Mouse (Mus musculus): ENCODE data around the gene Xcl1. TPM values are rescaled to one million over a fixed set of nuclear protein-coding genes. Genes with fewer than 3 reads are reported as not detected.

Xcl1 gene
- polyA plus RNA-seq, 1 experiment from 2014 or later, result 0.46 TPM

DNA sequence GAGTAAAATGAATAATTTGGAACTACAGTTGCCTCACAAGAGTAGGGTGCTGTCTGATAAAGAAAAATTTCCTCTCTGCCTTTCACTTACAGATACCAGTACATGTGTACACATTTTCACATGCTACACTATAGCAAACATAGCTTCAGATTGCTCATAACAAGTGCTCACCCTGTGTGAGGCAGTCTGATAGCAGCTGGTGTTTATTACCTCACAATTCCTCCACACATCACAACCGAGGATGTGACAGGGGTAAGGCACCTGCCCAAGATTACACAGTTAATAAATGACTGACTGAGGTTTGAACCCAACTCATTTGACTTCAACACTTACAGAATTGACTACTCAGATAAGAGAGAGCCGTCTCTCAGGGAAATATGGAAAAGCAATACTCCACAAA lies 25.3 kb upstream of the Xcl1 start:
- Histone ChIP-seq H3K9me3 (ENCODE audit: control insufficient read depth, low read length) (no peaks in the 10 kb centered on the region), H3K9ac (ENCODE audit: low read depth, low read length) (no peak overlapping the region), H3K27ac (ENCODE audit: low read length) (no peak overlapping the region), H3K4me2 (ENCODE audit: low read depth, low read length) (no peak overlapping the region), H3K36me3 (ENCODE audit: control insufficient read depth, insufficient read depth, low read length) (no peaks in the 10 kb centered on the region), H3K4me3 (ENCODE audit: low read length) (no peak overlapping the region), H3K27me3 (replicated peaks; ENCODE audit: control insufficient read depth, insufficient read depth, low read length) (no peaks in the 10 kb centered on the region), H3K4me1 (ENCODE audit: control insufficient read depth, insufficient read depth, low read length) (peaks cover 8% of the 10 kb centered on the region)
- WGBS, result 25% methylated on average over 2 of the region's 2 CpGs
- ATAC-seq, result peak; percentile 89

DNA sequence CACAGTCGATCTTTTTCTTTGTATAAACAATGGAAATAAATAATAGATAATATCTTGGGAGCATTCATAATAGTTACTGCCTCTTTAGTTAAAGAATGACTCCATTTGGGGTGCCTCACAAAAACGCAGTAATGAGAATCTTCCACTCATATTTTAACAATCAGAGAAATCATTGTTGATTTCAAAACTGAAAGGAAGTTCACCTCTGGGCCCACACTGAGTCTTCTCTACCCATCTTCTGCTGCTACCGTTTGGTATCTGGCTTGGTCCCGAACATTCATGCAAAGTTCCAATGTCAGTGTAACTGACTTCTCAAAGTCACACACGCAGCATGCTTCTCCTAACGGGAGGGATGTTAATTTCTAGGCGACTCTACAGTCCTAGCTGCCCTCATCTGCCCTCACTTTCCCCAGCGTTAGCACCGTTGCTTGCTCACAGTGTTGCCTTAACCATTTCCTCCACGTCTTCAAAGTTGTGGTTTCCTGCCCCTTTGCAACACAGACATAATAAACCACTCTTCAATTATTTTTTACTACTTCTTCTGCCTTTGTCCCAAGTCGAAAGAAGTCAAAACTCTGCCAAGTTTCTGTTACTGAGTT lies 24.6 kb upstream of the Xcl1 start:
- H3K4me2 ChIP-seq (ENCODE audit: low read depth, low read length), result no peak overlapping the region
- H3K27ac ChIP-seq (ENCODE audit: low read length), result peak overlapping the region; percentile 24; the same call in 1 of the 2 replicates
- H3K4me1 ChIP-seq (ENCODE audit: control insufficient read depth, insufficient read depth, low read length), result peaks cover 8% of the 10 kb centered on the region
- H3K36me3 ChIP-seq (ENCODE audit: control insufficient read depth, insufficient read depth, low read length), result no peaks in the 10 kb centered on the region
- no peak for ATAC-seq
- H3K9me3 ChIP-seq (ENCODE audit: control insufficient read depth, low read length), result no peaks in the 10 kb centered on the region
- H3K9ac ChIP-seq (ENCODE audit: low read depth, low read length), result no peak overlapping the region
- H3K27me3 ChIP-seq (replicated peaks; ENCODE audit: control insufficient read depth, insufficient read depth, low read length), result no peaks in the 10 kb centered on the region
- WGBS, result 48% methylated on average over 11 of the region's 11 CpGs
- no peak overlapping the region for H3K4me3 ChIP-seq (ENCODE audit: low read length)

DNA sequence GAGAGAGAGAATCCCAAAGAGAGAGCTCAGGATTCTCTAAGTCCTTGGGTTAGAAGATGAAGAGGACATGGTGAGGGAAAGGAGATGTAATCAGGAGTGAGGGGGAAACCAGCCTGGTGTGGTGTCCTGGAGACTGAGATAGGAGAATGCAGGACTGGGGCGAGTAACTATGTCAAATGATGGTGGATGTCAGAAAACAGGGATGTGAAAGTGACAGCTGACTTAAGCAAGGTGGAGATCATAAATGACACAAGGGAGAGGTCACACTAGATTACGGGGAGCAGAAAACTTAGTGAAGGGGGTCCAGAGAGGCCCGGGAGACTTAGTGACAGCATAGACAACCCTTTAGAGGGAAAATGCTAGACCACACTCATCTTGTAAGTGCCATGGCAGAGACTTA lies 23.8 kb upstream of the Xcl1 start:
- Histone ChIP-seq H3K9me3 (ENCODE audit: control insufficient read depth, low read length) (no peaks in the 10 kb centered on the region), H3K36me3 (ENCODE audit: control insufficient read depth, insufficient read depth, low read length) (no peaks in the 10 kb centered on the region), H3K27me3 (replicated peaks; ENCODE audit: control insufficient read depth, insufficient read depth, low read length) (no peaks in the 10 kb centered on the region), H3K4me2 (ENCODE audit: low read depth, low read length) (no peak overlapping the region), H3K9ac (ENCODE audit: low read depth, low read length) (no peak overlapping the region), H3K4me1 (ENCODE audit: control insufficient read depth, insufficient read depth, low read length) (peaks cover 8% of the 10 kb centered on the region), H3K4me3 (ENCODE audit: low read length) (no peak overlapping the region), H3K27ac (ENCODE audit: low read length) (no peak overlapping the region)
- 83% methylated on average over 3 of the region's 3 CpGs for WGBS
- no peak for ATAC-seq

DNA sequence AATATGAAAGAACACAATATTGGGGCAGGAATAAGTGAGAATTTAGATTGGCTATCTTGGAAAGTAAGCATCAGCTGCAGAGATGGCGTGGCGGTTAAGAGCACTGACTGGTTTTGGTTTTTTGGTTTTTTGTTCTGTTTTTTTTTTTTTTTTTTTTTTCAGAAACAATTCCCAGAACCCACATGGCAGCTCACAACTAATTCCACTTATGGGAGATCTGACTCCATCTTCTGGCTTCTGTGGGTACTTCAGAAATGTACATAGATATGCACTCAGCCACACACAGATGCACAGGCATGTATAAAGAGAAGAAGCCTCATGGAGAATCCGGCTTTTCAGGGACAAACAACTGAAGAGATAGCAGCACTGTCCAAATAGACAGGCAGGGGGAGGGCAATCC lies 22.6 kb upstream of the Xcl1 start:
- no peak for ATAC-seq

DNA sequence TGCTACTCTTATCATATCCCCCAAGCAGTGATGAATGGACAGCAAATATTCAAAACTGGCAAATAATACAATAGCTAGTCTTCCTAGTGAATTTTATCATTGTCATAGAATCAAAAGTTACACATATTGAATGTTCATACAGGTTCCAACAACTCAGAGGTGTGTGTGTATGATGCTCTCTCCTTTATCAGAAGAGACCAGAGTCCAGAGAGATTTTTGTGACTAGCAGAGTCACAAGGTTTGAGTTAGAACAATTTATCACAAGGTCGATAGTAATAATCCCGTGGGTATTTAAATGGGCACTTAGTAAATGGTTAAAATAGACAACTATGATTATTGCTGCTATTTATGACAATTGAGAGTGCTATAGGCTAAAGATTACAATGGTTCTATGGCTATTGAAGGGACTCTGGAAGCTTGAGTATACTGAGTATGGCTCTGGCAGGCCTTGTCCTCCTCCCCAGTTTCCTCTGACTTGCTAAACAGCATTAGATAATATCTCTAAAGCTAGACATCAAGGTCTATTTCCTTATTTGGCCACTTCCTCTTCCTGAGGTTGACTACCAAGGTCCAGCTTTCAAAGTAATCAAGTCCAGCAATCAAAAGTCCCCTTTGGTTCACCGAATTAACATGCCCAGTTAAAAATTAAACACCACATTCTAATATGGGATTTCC lies 21.5 kb upstream of the Xcl1 start:
- Histone ChIP-seq H3K4me1 (ENCODE audit: control insufficient read depth, insufficient read depth, low read length) (peaks cover 7% of the 10 kb centered on the region), H3K36me3 (ENCODE audit: control insufficient read depth, insufficient read depth, low read length) (no peaks in the 10 kb centered on the region), H3K4me3 (ENCODE audit: low read length) (no peak overlapping the region), H3K9me3 (ENCODE audit: control insufficient read depth, low read length) (no peaks in the 10 kb centered on the region), H3K27ac (ENCODE audit: low read length) (peak overlapping the region; percentile 66), H3K4me2 (ENCODE audit: low read depth, low read length) (no peak overlapping the region), H3K9ac (ENCODE audit: low read depth, low read length) (no peak overlapping the region), H3K27me3 (replicated peaks; ENCODE audit: control insufficient read depth, insufficient read depth, low read length) (no peaks in the 10 kb centered on the region)
- ATAC-seq, result peak; percentile 88
- WGBS, result 60% methylated on average over 3 of the region's 3 CpGs

More for the DNA sequence above, 22.6 kb upstream of the Xcl1 start:
- H3K4me1 ChIP-seq (ENCODE audit: control insufficient read depth, insufficient read depth, low read length), result peaks cover 8% of the 10 kb centered on the region
- no peak overlapping the region for H3K9ac ChIP-seq (ENCODE audit: low read depth, low read length)
- H3K27ac ChIP-seq (ENCODE audit: low read length), result no peak overlapping the region
- H3K9me3 ChIP-seq (ENCODE audit: control insufficient read depth, low read length), result no peaks in the 10 kb centered on the region
- WGBS, result 92% methylated on average over 3 of the region's 3 CpGs
- H3K4me3 ChIP-seq (ENCODE audit: low read length), result no peak overlapping the region
- H3K4me2 ChIP-seq (ENCODE audit: low read depth, low read length), result no peak overlapping the region
- no peaks in the 10 kb centered on the region for H3K27me3 ChIP-seq (replicated peaks; ENCODE audit: control insufficient read depth, insufficient read depth, low read length)
- H3K36me3 ChIP-seq (ENCODE audit: control insufficient read depth, insufficient read depth, low read length), result no peaks in the 10 kb centered on the region

DNA sequence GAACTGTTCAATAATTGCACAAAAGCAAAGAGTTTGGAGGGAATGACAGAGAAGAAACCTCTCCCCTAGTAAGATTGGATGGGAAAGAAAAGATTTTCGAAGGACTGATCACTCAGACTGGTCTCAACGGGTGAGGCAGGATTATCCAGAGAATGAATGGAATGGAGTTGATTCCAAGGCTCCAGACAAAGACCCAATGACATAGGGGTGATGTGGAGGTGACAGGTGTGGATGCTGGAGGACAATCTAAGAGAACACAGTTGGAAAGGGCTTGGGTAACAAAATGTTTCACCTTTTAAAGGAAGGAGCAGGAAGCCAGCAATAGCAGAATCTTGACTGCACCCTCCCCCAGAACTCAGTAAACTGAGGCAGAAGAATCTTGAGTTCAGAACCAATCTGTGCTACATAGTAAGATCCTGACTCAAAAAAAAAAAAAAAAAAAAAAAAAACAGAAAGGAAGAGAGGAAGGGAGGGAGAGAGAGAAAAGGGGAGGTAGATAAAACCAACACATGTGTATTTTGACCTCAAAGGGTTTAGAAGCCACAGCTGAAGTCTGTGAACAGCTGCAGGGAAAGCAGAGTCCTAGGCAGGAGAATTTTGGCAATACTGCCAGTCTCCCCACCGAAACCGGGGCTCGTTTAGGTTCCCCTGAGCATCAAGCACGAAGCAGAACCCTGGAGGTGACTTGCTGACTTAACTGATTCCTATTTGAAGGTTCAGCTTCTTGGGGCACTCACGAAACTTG lies 20.3 kb upstream of the Xcl1 start:
- no peaks in the 10 kb centered on the region for H3K36me3 ChIP-seq (ENCODE audit: control insufficient read depth, insufficient read depth, low read length)
- H3K9ac ChIP-seq (ENCODE audit: low read depth, low read length), result no peak overlapping the region
- H3K4me3 ChIP-seq (ENCODE audit: low read length), result no peak overlapping the region
- H3K4me1 ChIP-seq (ENCODE audit: control insufficient read depth, insufficient read depth, low read length), result peaks cover 5% of the 10 kb centered on the region
- H3K9me3 ChIP-seq (ENCODE audit: control insufficient read depth, low read length), result no peaks in the 10 kb centered on the region
- no peaks in the 10 kb centered on the region for H3K27me3 ChIP-seq (replicated peaks; ENCODE audit: control insufficient read depth, insufficient read depth, low read length)
- 75% methylated on average over 7 of the region's 7 CpGs for WGBS
- ATAC-seq, result no peak
- no peak overlapping the region for H3K4me2 ChIP-seq (ENCODE audit: low read depth, low read length)
- peak overlapping the region; percentile 31; the same call in 1 of the 2 replicates for H3K27ac ChIP-seq (ENCODE audit: low read length)

DNA sequence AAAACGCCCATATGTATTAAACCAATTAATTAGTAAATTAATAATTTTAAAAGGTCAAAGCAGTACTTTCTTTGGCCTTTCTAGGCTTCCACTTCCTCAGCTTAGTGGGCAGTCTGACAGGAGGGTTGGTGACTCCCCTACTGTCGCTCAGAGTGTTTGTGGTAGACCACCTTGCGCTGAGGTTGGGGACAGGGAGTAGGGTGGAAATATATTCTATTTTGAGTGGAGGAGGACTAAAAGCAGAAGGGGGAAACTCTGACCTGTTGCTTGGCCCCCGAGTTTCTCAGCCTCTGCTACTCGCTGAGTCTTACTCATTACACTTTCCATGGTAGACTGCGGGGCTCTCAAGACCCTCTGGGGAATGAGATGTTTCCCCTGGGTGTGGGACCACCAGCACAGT lies 18.2 kb upstream of the Xcl1 start:
- no peaks in the 10 kb centered on the region for H3K27me3 ChIP-seq (replicated peaks; ENCODE audit: control insufficient read depth, insufficient read depth, low read length)

DNA sequence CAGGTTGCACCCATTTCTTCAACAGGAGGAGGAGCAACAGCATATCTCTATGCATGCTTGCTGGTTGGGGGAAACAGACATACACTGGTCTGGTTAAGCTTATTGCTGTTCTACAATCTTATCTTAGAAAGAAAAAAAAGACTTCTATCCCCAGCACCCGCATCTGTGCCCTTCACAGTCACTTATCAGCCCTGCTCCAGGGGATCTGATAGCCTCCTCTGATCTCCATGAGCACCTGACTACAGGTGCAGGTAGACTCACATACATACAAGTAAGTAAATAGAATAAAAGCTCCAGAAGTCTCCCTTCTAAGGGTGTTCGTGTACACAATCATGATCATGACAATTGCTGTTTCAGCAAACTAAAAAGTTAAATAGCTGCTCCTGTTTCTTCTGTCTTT lies 733 bp upstream of the Xcl1 start:
- Histone ChIP-seq H3K4me2 (ENCODE audit: low read depth, low read length) (no peak overlapping the region), H3K4me1 (ENCODE audit: control insufficient read depth, insufficient read depth, low read length) (peaks cover 9% of the 10 kb centered on the region), H3K4me3 (ENCODE audit: low read length) (no peak overlapping the region), H3K9me3 (ENCODE audit: control insufficient read depth, low read length) (no peaks in the 10 kb centered on the region), H3K9ac (ENCODE audit: low read depth, low read length) (no peak overlapping the region), H3K36me3 (ENCODE audit: control insufficient read depth, insufficient read depth, low read length) (no peaks in the 10 kb centered on the region), H3K27ac (ENCODE audit: low read length) (no peak overlapping the region), H3K27me3 (replicated peaks; ENCODE audit: control insufficient read depth, insufficient read depth, low read length) (no peaks in the 10 kb centered on the region)
- WGBS, result 40% methylated on average over 2 of the region's 2 CpGs
- peak; percentile 86 for ATAC-seq

More for the DNA sequence above, 18.2 kb upstream of the Xcl1 start:
- Histone ChIP-seq H3K9me3 (ENCODE audit: control insufficient read depth, low read length) (no peaks in the 10 kb centered on the region), H3K4me2 (ENCODE audit: low read depth, low read length) (no peak overlapping the region), H3K4me1 (ENCODE audit: control insufficient read depth, insufficient read depth, low read length) (no peaks in the 10 kb centered on the region), H3K27ac (ENCODE audit: low read length) (no peak overlapping the region), H3K36me3 (ENCODE audit: control insufficient read depth, insufficient read depth, low read length) (no peaks in the 10 kb centered on the region), H3K9ac (ENCODE audit: low read depth, low read length) (no peak overlapping the region), H3K4me3 (ENCODE audit: low read length) (no peak overlapping the region)
- ATAC-seq, result no peak
- WGBS, result 86% methylated on average over 6 of the region's 6 CpGs

DNA sequence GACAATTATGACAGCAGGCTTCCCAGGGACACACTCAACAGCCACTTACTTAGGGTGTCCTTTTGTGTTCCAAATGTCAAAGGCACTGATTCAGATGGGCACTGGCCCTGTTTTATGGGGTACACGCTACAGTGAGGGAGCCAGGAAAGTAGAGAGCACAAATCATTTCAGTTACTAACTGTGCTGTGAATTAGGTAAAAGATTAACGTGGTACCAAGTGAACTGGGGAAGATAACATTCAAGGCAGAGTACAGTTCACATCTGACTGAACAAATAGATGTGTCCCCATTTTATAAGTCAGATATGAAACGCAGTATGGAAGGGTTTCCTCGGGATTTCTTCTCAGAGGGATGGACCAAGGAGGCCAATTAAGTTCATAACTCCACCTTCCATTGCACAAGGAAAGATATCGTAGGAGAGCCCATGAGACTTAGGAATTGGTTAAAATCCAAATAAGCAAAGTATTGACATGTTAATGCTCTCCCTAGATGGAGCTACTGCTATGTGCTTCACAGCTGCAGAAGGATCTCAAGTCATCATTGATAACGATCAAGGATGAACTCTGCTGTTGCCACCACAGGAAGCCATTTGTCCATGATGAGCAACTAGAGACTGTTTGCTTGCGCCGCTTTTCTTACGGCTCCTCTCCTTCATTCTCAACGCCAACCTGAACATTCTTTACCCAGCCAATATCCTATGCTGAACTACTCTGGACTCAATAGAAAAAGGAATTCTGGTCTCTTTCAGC lies 1.7 kb downstream of the Xcl1 start:
- H3K4me1 ChIP-seq (ENCODE audit: control insufficient read depth, insufficient read depth, low read length), result peaks cover 9% of the 10 kb centered on the region
- 77% methylated on average over 10 of the region's 10 CpGs for WGBS

More for the DNA sequence above, 1.7 kb downstream of the Xcl1 start:
- no peaks in the 10 kb centered on the region for H3K9me3 ChIP-seq (ENCODE audit: control insufficient read depth, low read length)
- H3K27me3 ChIP-seq (replicated peaks; ENCODE audit: control insufficient read depth, insufficient read depth, low read length), result no peaks in the 10 kb centered on the region
- H3K36me3 ChIP-seq (ENCODE audit: control insufficient read depth, insufficient read depth, low read length), result no peaks in the 10 kb centered on the region
- H3K4me2 ChIP-seq (ENCODE audit: low read depth, low read length), result no peak overlapping the region
- no peak overlapping the region for H3K9ac ChIP-seq (ENCODE audit: low read depth, low read length)
- ATAC-seq, result 0 out of 2 replicates have a peak, but pooled peaks have one; percentile 22
- no peak overlapping the region for H3K4me3 ChIP-seq (ENCODE audit: low read length)
- H3K27ac ChIP-seq (ENCODE audit: low read length), result no peak overlapping the region
